29 mouse cellular contexts compared by ENCODE assay signal in genomic region chr5:67029946-67030345, GRCm38 (mm10).
A peak's percentile ranks its signal among the peaks of the same experiment; 100 is the strongest.
DNase-seq lines count a peak whose midpoint lies in the region; ATAC-seq lines count a peak whose summit lies in the region.
"Had no signal": no experiment of that assay in that cellular context is flagged by ENCODE, and none has a peak within 500 bp of the region (broad histone marks: within the 10 kb centered on the region; RNA-seq: fewer than 3 reads in every experiment).

No protein-coding gene starts in this region.

- H3K4me3 ChIP-seq in hindbrain, embryonic 10.5 days: no peak overlapping the region
- H3K4me3 ChIP-seq in hindbrain, embryonic 16.5 days (ENCODE audit: low read length): no peak overlapping the region
- H3K4me3 ChIP-seq in midbrain, embryonic 11.5 days (ENCODE audit: low read depth, low read length): no peak overlapping the region
- no peak overlapping the region for H3K4me3 ChIP-seq in midbrain, embryonic 15.5 days
- H3K4me3 ChIP-seq: embryonic facial prominence, embryonic 13.5 days; embryonic facial prominence, embryonic 15.5 days; erythroblast, embryonic 14.5 days; forebrain, embryonic 10.5 days; forebrain, embryonic 12.5 days had no signal

- no peak overlapping the region for H3K9ac ChIP-seq in hindbrain, embryonic 16.5 days (ENCODE audit: low read depth, low read length)
- H3K9ac ChIP-seq in midbrain, embryonic 11.5 days (ENCODE audit: low read length): no peak overlapping the region
- no peak overlapping the region for H3K9ac ChIP-seq in midbrain, embryonic 15.5 days
- H3K9ac ChIP-seq: embryonic facial prominence, embryonic 13.5 days; embryonic facial prominence, embryonic 15.5 days; forebrain, embryonic 12.5 days had no signal

- H3K9me3 ChIP-seq in hindbrain, embryonic 10.5 days: no peaks in the 10 kb centered on the region
- H3K9me3 ChIP-seq in hindbrain, embryonic 16.5 days (ENCODE audit: control insufficient read depth, low read length): no peaks in the 10 kb centered on the region
- H3K9me3 ChIP-seq in midbrain, embryonic 11.5 days (ENCODE audit: control insufficient read depth, low read length): no peaks in the 10 kb centered on the region
- H3K9me3 ChIP-seq in midbrain, embryonic 15.5 days: no peaks in the 10 kb centered on the region
- H3K9me3 ChIP-seq: embryonic facial prominence, embryonic 13.5 days; embryonic facial prominence, embryonic 15.5 days; forebrain, embryonic 10.5 days; forebrain, embryonic 12.5 days had no signal

- H3K4me1 ChIP-seq in hindbrain, embryonic 10.5 days (replicated peaks): peaks cover 11% of the 10 kb centered on the region
- peaks cover 3% of the 10 kb centered on the region; the same call in 1 of the 2 replicates for H3K4me1 ChIP-seq in hindbrain, embryonic 16.5 days (ENCODE audit: control insufficient read depth, insufficient read depth, low read depth, low read length)
- H3K4me1 ChIP-seq in midbrain, embryonic 11.5 days (ENCODE audit: control insufficient read depth, insufficient read depth, low read length): no peaks in the 10 kb centered on the region; the same call in none of the 2 replicates
- H3K4me1 ChIP-seq in midbrain, embryonic 15.5 days: no peaks in the 10 kb centered on the region
- H3K4me1 ChIP-seq: embryonic facial prominence, embryonic 15.5 days had no signal

- no peaks in the 10 kb centered on the region for H3K27me3 ChIP-seq in hindbrain, embryonic 10.5 days (ENCODE audit: insufficient read depth, poor library complexity, severe bottlenecking)
- no peaks in the 10 kb centered on the region for H3K27me3 ChIP-seq in hindbrain, embryonic 16.5 days (replicated peaks; ENCODE audit: control insufficient read depth, insufficient read depth, low read length)
- no peaks in the 10 kb centered on the region for H3K27me3 ChIP-seq in midbrain, embryonic 11.5 days (ENCODE audit: control insufficient read depth, insufficient read depth, low read length)
- H3K27me3 ChIP-seq in midbrain, embryonic 15.5 days (replicated peaks): no peaks in the 10 kb centered on the region
- H3K27me3 ChIP-seq: CH12.LX; embryonic facial prominence, embryonic 13.5 days; embryonic facial prominence, embryonic 15.5 days; forebrain, embryonic 12.5 days; Patski had no signal

- H3K27ac ChIP-seq in hindbrain, embryonic 10.5 days: no peak overlapping the region
- no peak overlapping the region for H3K27ac ChIP-seq in hindbrain, embryonic 16.5 days (ENCODE audit: low read depth, low read length)
- H3K27ac ChIP-seq in midbrain, embryonic 11.5 days (ENCODE audit: low read depth, low read length): no peak overlapping the region
- no peak overlapping the region for H3K27ac ChIP-seq in midbrain, embryonic 15.5 days
- H3K27ac ChIP-seq: embryonic facial prominence, embryonic 13.5 days; embryonic facial prominence, embryonic 15.5 days; forebrain, embryonic 10.5 days; forebrain, embryonic 12.5 days had no signal

- no peak overlapping the region for H3K4me2 ChIP-seq in hindbrain, embryonic 16.5 days (ENCODE audit: low read length)
- no peak overlapping the region for H3K4me2 ChIP-seq in midbrain, embryonic 11.5 days
- H3K4me2 ChIP-seq in midbrain, embryonic 15.5 days: no peak overlapping the region
- H3K4me2 ChIP-seq: embryonic facial prominence, embryonic 13.5 days; embryonic facial prominence, embryonic 15.5 days; forebrain, embryonic 12.5 days had no signal

- peak; percentile 27 for DNase-seq in heart, adult 11 months
- DNase-seq in heart, adult 18-20 months: no peak
- DNase-seq in hindbrain, embryonic 10.5 days (ENCODE audit: low spot score): peak; percentile 1
- peak; percentile 68 for DNase-seq in midbrain, embryonic 11.5 days (ENCODE audit: low spot score, missing footprints)
- no peak for DNase-seq in lung, postnatal 10 days
- DNase-seq: adrenal gland, adult 8-10 months; adrenal gland, postnatal 14 days; adrenal gland, postnatal 36 days; B cell, adult 2 months; cerebellum, adult 11-12 months; cerebellum, adult 2 months; cerebellum, adult 9-10 months; cerebellum, postnatal 10 days; cerebellum, postnatal 25 days; embryo, embryonic 11 days had no signal

- peaks cover 52% of the 10 kb centered on the region for H3K36me3 ChIP-seq in hindbrain, embryonic 10.5 days
- peaks cover 12% of the 10 kb centered on the region for H3K36me3 ChIP-seq in hindbrain, embryonic 16.5 days (ENCODE audit: control insufficient read depth, insufficient read depth, low read length)
- no peaks in the 10 kb centered on the region for H3K36me3 ChIP-seq in midbrain, embryonic 11.5 days (ENCODE audit: control insufficient read depth, insufficient read depth, low read length)
- peaks cover 5% of the 10 kb centered on the region; the same call in 1 of the 2 replicates for H3K36me3 ChIP-seq in midbrain, embryonic 15.5 days (replicated peaks)
- H3K36me3 ChIP-seq: G1E had no signal

- 69% methylated on average over 3 of the region's 3 CpGs for WGBS in hindbrain, embryonic 10.5 days
- WGBS in hindbrain, embryonic 16.5 days: 52% methylated on average over 3 of the region's 3 CpGs
- WGBS in midbrain, embryonic 11.5 days: 55% methylated on average over 3 of the region's 3 CpGs
- WGBS in midbrain, embryonic 15.5 days: 57% methylated on average over 3 of the region's 3 CpGs

- ATAC-seq in hindbrain, embryonic 16.5 days: no peak
- no peak for ATAC-seq in midbrain, embryonic 11.5 days (ENCODE audit: low FRiP score)
- ATAC-seq in midbrain, embryonic 15.5 days (replicated peaks): no peak
- ATAC-seq: activated CD4-positive, CD25-positive, alpha-beta regulatory T cell, adult 4 months; CD4-positive, CD25-positive, alpha-beta regulatory T cell, adult 4 months; forebrain, embryonic 14.5 days; forebrain, embryonic 16.5 days; Patski had no signal

Comparison
In these comparisons a context has a peak if more than half of its experiments do, and no peak if none do; other contexts are left out.
1. DNase-seq: peak in heart, adult 11 months (single experiment), hindbrain, embryonic 10.5 days (single experiment) and midbrain, embryonic 11.5 days (single experiment); none in heart, adult 18-20 months (0 of 2) and lung, postnatal 10 days (single experiment).